Mouse (Mus musculus): ENCODE measurements around the gene Dusp3. TPM values are rescaled to one million over a fixed set of nuclear protein-coding genes. Genes with fewer than 3 reads are reported as not detected.

Dusp3 gene
- total RNA-seq, 1 experiment, result 14.8 TPM

- H3K9ac ChIP-seq (ENCODE audit: insufficient read depth, low read depth, low read length, poor library complexity, severe bottlenecking), result no peak overlapping the region
- no peak for DNase-seq (ENCODE audit: low read depth, low spot score)
- no peak for TF ChIP-seq ZNF384 (IDR thresholded peaks at IDR 0.05; ENCODE audit: low read depth, low read length)
- no peak for TF ChIP-seq CHD2 (IDR thresholded peaks at IDR 0.05; ENCODE audit: low read depth, low read length)
- no peak for TF ChIP-seq ZC3H11A (IDR thresholded peaks at IDR 0.05; ENCODE audit: borderline replicate concordance, low read depth, low read length)
- peak overlapping the region; percentile 25 to 67; a peak in 1 of 4 replicates for H3K4me3 ChIP-seq (ENCODE audit: insufficient read depth in 1 of 2, low read depth in 1 of 2, low read length in 2 of 2, poor library complexity in 1 of 2, severe bottlenecking in 1 of 2)
- no peaks in the 10 kb centered on the region for H3K36me3 ChIP-seq (ENCODE audit: control insufficient read depth, insufficient read depth, low read length, poor library complexity, severe bottlenecking)
- H3K27ac ChIP-seq (ENCODE audit: insufficient read depth, low read depth, low read length, poor library complexity, severe bottlenecking), result no peak overlapping the region
- H3K9me3 ChIP-seq (ENCODE audit: control insufficient read depth, insufficient read depth, low read depth, low read length), result no peaks in the 10 kb centered on the region
- in situ Hi-C loops (cut with MboI; ENCODE audit: low sequenced_read_pairs in 2 of 2, unreplicated experiment in 2 of 2), result no loop called here
- H3K4me1 ChIP-seq (ENCODE audit: control insufficient read depth in 2 of 2, insufficient read depth in 2 of 2, low read length in 2 of 2, poor library complexity in 1 of 2), result peaks cover 0 to 17% of the 10 kb centered on the region in 2 experiments; a peak in 2 of 4 replicates
Observed at GRCm38 (mm10) chr11:101963043-101963442, 23.8 kb downstream of the Dusp3 start.

GRCm38 (mm10) chr11:101957476-101957875 is 29.3 kb downstream of the Dusp3 start:
- Histone ChIP-seq H3K4me3 (ENCODE audit: insufficient read depth in 1 of 2, low read depth in 1 of 2, low read length in 2 of 2, poor library complexity in 1 of 2, severe bottlenecking in 1 of 2) (no peak overlapping the region), H3K4me1 (ENCODE audit: control insufficient read depth in 2 of 2, insufficient read depth in 2 of 2, low read length in 2 of 2, poor library complexity in 1 of 2) (peaks cover 0 to 3% of the 10 kb centered on the region in 2 experiments; a peak in 1 of 4 replicates), H3K9ac (ENCODE audit: insufficient read depth, low read depth, low read length, poor library complexity, severe bottlenecking) (no peak overlapping the region), H3K36me3 (ENCODE audit: control insufficient read depth, insufficient read depth, low read length, poor library complexity, severe bottlenecking) (no peaks in the 10 kb centered on the region), H3K27ac (ENCODE audit: insufficient read depth, low read depth, low read length, poor library complexity, severe bottlenecking) (no peak overlapping the region), H3K9me3 (ENCODE audit: control insufficient read depth, insufficient read depth, low read depth, low read length) (no peaks in the 10 kb centered on the region)
- in situ Hi-C loops (cut with MboI; ENCODE audit: low sequenced_read_pairs in 2 of 2, unreplicated experiment in 2 of 2), result no loop called here
- DNase-seq (ENCODE audit: low read depth, low spot score), result no peak
- TF ChIP-seq MAFK (IDR thresholded peaks at IDR 0.05; ENCODE audit: insufficient read depth, low read depth, low read length) (no peak), CHD2 (IDR thresholded peaks at IDR 0.05; ENCODE audit: low read depth, low read length) (no peak), ZC3H11A (IDR thresholded peaks at IDR 0.05; ENCODE audit: borderline replicate concordance, low read depth, low read length) (no peak), HCFC1 (IDR thresholded peaks at IDR 0.05; ENCODE audit: borderline replicate concordance, insufficient read depth, low read length) (no peak), ZNF384 (IDR thresholded peaks at IDR 0.05; ENCODE audit: low read depth, low read length) (no peak)

GRCm38 (mm10) chr11:101953441-101953840 is 33.4 kb downstream of the Dusp3 start:
- in situ Hi-C loops (cut with MboI; ENCODE audit: low sequenced_read_pairs in 2 of 2, unreplicated experiment in 2 of 2), result no loop called here
- Histone ChIP-seq H3K4me1 (ENCODE audit: control insufficient read depth in 2 of 2, insufficient read depth in 2 of 2, low read length in 2 of 2, poor library complexity in 1 of 2) (peaks cover 0 to 3% of the 10 kb centered on the region in 2 experiments; a peak in 1 of 4 replicates), H3K36me3 (ENCODE audit: control insufficient read depth, insufficient read depth, low read length, poor library complexity, severe bottlenecking) (no peaks in the 10 kb centered on the region), H3K9ac (ENCODE audit: insufficient read depth, low read depth, low read length, poor library complexity, severe bottlenecking) (no peak overlapping the region), H3K27ac (ENCODE audit: insufficient read depth, low read depth, low read length, poor library complexity, severe bottlenecking) (no peak overlapping the region), H3K9me3 (ENCODE audit: control insufficient read depth, insufficient read depth, low read depth, low read length) (no peaks in the 10 kb centered on the region), H3K4me3 (ENCODE audit: insufficient read depth in 1 of 2, low read depth in 1 of 2, low read length in 2 of 2, poor library complexity in 1 of 2, severe bottlenecking in 1 of 2) (no peak overlapping the region)
- no peak for DNase-seq (ENCODE audit: low read depth, low spot score)
- TF ChIP-seq ZC3H11A (IDR thresholded peaks at IDR 0.05; ENCODE audit: borderline replicate concordance, low read depth, low read length), result no peak
- TF ChIP-seq CHD2 (IDR thresholded peaks at IDR 0.05; ENCODE audit: low read depth, low read length), result no peak
- TF ChIP-seq HCFC1 (IDR thresholded peaks at IDR 0.05; ENCODE audit: borderline replicate concordance, insufficient read depth, low read length), result no peak
- no peak for TF ChIP-seq MAFK (IDR thresholded peaks at IDR 0.05; ENCODE audit: insufficient read depth, low read depth, low read length)
- TF ChIP-seq ZNF384 (IDR thresholded peaks at IDR 0.05; ENCODE audit: low read depth, low read length), result no peak

- H3K9me3 ChIP-seq (ENCODE audit: control insufficient read depth, insufficient read depth, low read depth, low read length), result no peaks in the 10 kb centered on the region
- TF ChIP-seq HCFC1 (IDR thresholded peaks at IDR 0.05; ENCODE audit: borderline replicate concordance, insufficient read depth, low read length), result no peak
- TF ChIP-seq ZNF384 (IDR thresholded peaks at IDR 0.05; ENCODE audit: low read depth, low read length), result no peak
- TF ChIP-seq ZC3H11A (IDR thresholded peaks at IDR 0.05; ENCODE audit: borderline replicate concordance, low read depth, low read length), result no peak
- no peak for TF ChIP-seq MAFK (IDR thresholded peaks at IDR 0.05; ENCODE audit: insufficient read depth, low read depth, low read length)
- no peak for TF ChIP-seq CHD2 (IDR thresholded peaks at IDR 0.05; ENCODE audit: low read depth, low read length)
- H3K9ac ChIP-seq (ENCODE audit: insufficient read depth, low read depth, low read length, poor library complexity, severe bottlenecking), result no peak overlapping the region
- no peaks in the 10 kb centered on the region for H3K36me3 ChIP-seq (ENCODE audit: control insufficient read depth, insufficient read depth, low read length, poor library complexity, severe bottlenecking)
- H3K27ac ChIP-seq (ENCODE audit: insufficient read depth, low read depth, low read length, poor library complexity, severe bottlenecking), result no peak overlapping the region
- peaks cover 0 to 3% of the 10 kb centered on the region in 2 experiments; a peak in 1 of 4 replicates for H3K4me1 ChIP-seq (ENCODE audit: control insufficient read depth in 2 of 2, insufficient read depth in 2 of 2, low read length in 2 of 2, poor library complexity in 1 of 2)
- H3K4me3 ChIP-seq (ENCODE audit: insufficient read depth in 1 of 2, low read depth in 1 of 2, low read length in 2 of 2, poor library complexity in 1 of 2, severe bottlenecking in 1 of 2), result 0 out of 4 replicates have a peak overlapping the region, but pooled peaks of 1 of the 2 experiments have one; percentile 16
- in situ Hi-C loops (cut with MboI; ENCODE audit: low sequenced_read_pairs in 2 of 2, unreplicated experiment in 2 of 2), result no loop called here
- DNase-seq (ENCODE audit: low read depth, low spot score), result no peak
Observed at GRCm38 (mm10) chr11:101952541-101953341, 34.1 kb downstream of the Dusp3 start.
